Mouse (Mus musculus): ENCODE data around the gene Plekhg1. TPM values are rescaled to one million over a fixed set of nuclear protein-coding genes. Genes with fewer than 3 reads are reported as not detected.

Plekhg1 gene
- total and polyA plus RNA-seq, 3 experiments: 0.60 to 0.97 (median 0.68) TPM

- H3K9ac ChIP-seq (ENCODE audit: insufficient read depth, low read depth): no peak overlapping the region
- in situ Hi-C loops (cut with MboI; ENCODE audit: low pct_ligation_motif_present, low pct_unique_long_range_greater_than_20kb, low sequenced_read_pairs) (no loop called here), dilution Hi-C loops (cut with MboI; ENCODE audit: extremely low pct_ligation_motif_present, extremely low pct_unique_long_range_greater_than_20kb, low sequenced_read_pairs) (no loop called here)
- no peak for DNase-seq (ENCODE audit: extremely low read depth)
- H3K9me3 ChIP-seq (replicated peaks; ENCODE audit: low read length): no peaks in the 10 kb centered on the region
- no peaks in the 10 kb centered on the region for H3K27me3 ChIP-seq (replicated peaks)
- no peak for TF ChIP-seq E2F4 (IDR thresholded peaks at IDR 0.05; ENCODE audit: insufficient replicate concordance, low read depth, low read length)
- no peaks in the 10 kb centered on the region for H3K79me2 ChIP-seq (replicated peaks; ENCODE audit: control insufficient read depth, extremely low read depth, insufficient read depth, poor library complexity, severe bottlenecking)
- H3K36me3 ChIP-seq (replicated peaks in 1 of 2; ENCODE audit: control insufficient read depth in 1 of 2, insufficient read depth in 1 of 2, low read length in 1 of 2): no peaks in the 10 kb centered on the region
- no peak overlapping the region for H3K4me2 ChIP-seq (ENCODE audit: insufficient read depth, low read depth, poor library complexity, severe bottlenecking)
- H3K27ac ChIP-seq (ENCODE audit: insufficient read depth, low read depth): no peak overlapping the region
- no peak overlapping the region for H3K4me3 ChIP-seq (replicated peaks in 1 of 3; ENCODE audit: low read depth in 2 of 3, low read length in 2 of 3, poor library complexity in 1 of 3)
- no peaks in the 10 kb centered on the region for H3K4me1 ChIP-seq (ENCODE audit: control insufficient read depth in 1 of 2, insufficient read depth in 2 of 2)
Observed at GRCm38 (mm10) chr10:3891381-3892263, 151.5 kb downstream of the Plekhg1 start.

GRCm38 (mm10) chr10:3892368-3892767 is 152.2 kb downstream of the Plekhg1 start:
- in situ Hi-C loops (cut with MboI; ENCODE audit: low pct_ligation_motif_present, low pct_unique_long_range_greater_than_20kb, low sequenced_read_pairs) (no loop called here), dilution Hi-C loops (cut with MboI; ENCODE audit: extremely low pct_ligation_motif_present, extremely low pct_unique_long_range_greater_than_20kb, low sequenced_read_pairs) (no loop called here)
- no peaks in the 10 kb centered on the region for H3K4me1 ChIP-seq (ENCODE audit: control insufficient read depth in 1 of 2, insufficient read depth in 2 of 2)
- no peaks in the 10 kb centered on the region for H3K36me3 ChIP-seq (replicated peaks in 1 of 2; ENCODE audit: control insufficient read depth in 1 of 2, insufficient read depth in 1 of 2, low read length in 1 of 2)
- H3K27ac ChIP-seq (ENCODE audit: insufficient read depth, low read depth): no peak overlapping the region
- no peak overlapping the region for H3K4me3 ChIP-seq (replicated peaks in 1 of 3; ENCODE audit: low read depth in 2 of 3, low read length in 2 of 3, poor library complexity in 1 of 3)
- TF ChIP-seq ZNF384 (IDR thresholded peaks at IDR 0.05; ENCODE audit: low read depth, low read length) (no peak), HCFC1 (IDR thresholded peaks at IDR 0.05; ENCODE audit: low read depth, low read length) (no peak), ETS1 (conservative IDR thresholded peaks at IDR 0.05; ENCODE audit: low read depth, low read length) (no peak), BHLHE40 (IDR thresholded peaks at IDR 0.05; ENCODE audit: low read depth, low read length) (no peak), POLR2A (IDR thresholded peaks at IDR 0.05; ENCODE audit: low read depth, low read length) (no peak), MXI1 (IDR thresholded peaks at IDR 0.05; ENCODE audit: low read depth, low read length) (no peak), SIN3A (IDR thresholded peaks at IDR 0.05; ENCODE audit: low read length) (no peak), NELFE (IDR thresholded peaks at IDR 0.05; ENCODE audit: low read depth, low read length) (no peak), EP300 (IDR thresholded peaks at IDR 0.05; ENCODE audit: low read length) (no peak), CHD1 (IDR thresholded peaks at IDR 0.05; ENCODE audit: low read depth, low read length) (no peak), ZC3H11A (IDR thresholded peaks at IDR 0.05; ENCODE audit: low read depth, low read length) (no peak), USF1 (IDR thresholded peaks at IDR 0.05; ENCODE audit: low read depth, low read length) (no peak), ELF1 (IDR thresholded peaks at IDR 0.05; ENCODE audit: low read depth, low read length) (no peak), SMC3 (IDR thresholded peaks at IDR 0.05; ENCODE audit: low read depth, low read length) (no peak), IRF4 (IDR thresholded peaks at IDR 0.05; ENCODE audit: low read depth, low read length) (no peak), RAD21 (IDR thresholded peaks at IDR 0.05; ENCODE audit: low read depth, low read length) (no peak), CHD2 (IDR thresholded peaks at IDR 0.05; ENCODE audit: low read length) (no peak), MAZ (IDR thresholded peaks at IDR 0.05; ENCODE audit: low read depth, low read length) (no peak), CTCF (conservative IDR thresholded peaks at IDR 0.05 in 1 of 2, IDR thresholded peaks at IDR 0.05 in 1 of 2; ENCODE audit: low read depth in 2 of 2, low read length in 2 of 2) (no peak), POLR2AphosphoS2 (IDR thresholded peaks at IDR 0.05; ENCODE audit: low read depth, low read length) (no peak)
- H3K9ac ChIP-seq (ENCODE audit: insufficient read depth, low read depth): no peak overlapping the region
- H3K79me2 ChIP-seq (replicated peaks; ENCODE audit: control insufficient read depth, extremely low read depth, insufficient read depth, poor library complexity, severe bottlenecking): no peaks in the 10 kb centered on the region
- no peaks in the 10 kb centered on the region for H3K27me3 ChIP-seq (replicated peaks)
- H3K4me2 ChIP-seq (ENCODE audit: insufficient read depth, low read depth, poor library complexity, severe bottlenecking): no peak overlapping the region
- DNase-seq (ENCODE audit: extremely low read depth): no peak
- H3K9me3 ChIP-seq (replicated peaks; ENCODE audit: low read length): no peaks in the 10 kb centered on the region
